Mouse (Mus musculus): ENCODE results near the gene Efcab3.

DNA sequence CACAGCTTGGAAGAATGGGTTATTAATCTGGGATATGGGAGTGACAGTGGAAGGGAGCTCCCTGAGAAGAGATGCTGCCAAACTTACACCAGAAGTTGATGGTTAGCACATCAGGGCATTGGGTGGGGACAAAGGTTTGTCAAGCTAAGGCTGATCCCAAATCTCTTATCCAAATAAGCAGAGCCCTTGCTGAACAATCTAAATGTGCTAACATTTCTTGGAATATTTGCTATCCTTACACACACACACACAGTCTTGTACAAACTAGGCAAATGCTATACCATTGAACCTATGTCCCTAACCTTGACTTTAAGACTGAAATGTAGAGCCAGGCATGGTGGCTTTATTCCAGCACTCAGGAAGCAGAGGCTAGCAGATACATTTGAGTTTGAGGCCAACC lies 80.2 kb downstream of the Efcab3 start:
- TF ChIP-seq CTCF (IDR thresholded peaks at IDR 0.05; ENCODE audit: insufficient read depth, low read length) (no peak), POLR2A (IDR thresholded peaks at IDR 0.05; ENCODE audit: borderline replicate concordance, extremely low read depth, low read depth, low read length) (no peak)

Measured in lung, adult 2 months (tissue).